Mouse (Mus musculus) MN1 (cell line): ENCODE results near the gene Ankrd35.
"Not testable (repeated sequence)": the region's sequence is repeated elsewhere in the genome, so short reads cannot be mapped to it uniquely, and the experiment has no call there.

Experiments used
- DNase-seq: peaks from one replicate; pipeline ENCODE4 v3.0.0-alpha.2; 2016; ENCODE audit warnings: low spot score

The Ankrd35 gene

GRCm38 (mm10) chr3:96669727-96670468 lies at the start of gene Ankrd35:
Gene Ankrd35 (plus strand): TSS chr3:96670131.
- peak; percentile 90 for DNase-seq

- no peak for DNase-seq
Measured at GRCm38 (mm10) chr3:96623201-96623600, 46.7 kb upstream of the Ankrd35 start.

GRCm38 (mm10) chr3:96629729-96630600 lies 40.0 kb upstream of the Ankrd35 start, which contains the start of gene Rbm8a:
Gene Rbm8a (plus strand): TSS chr3:96629933.
- DNase-seq = peak; percentile 99

- no peak for DNase-seq
Measured at GRCm38 (mm10) chr3:96632058-96632457, 37.9 kb upstream of the Ankrd35 start.

- DNase-seq = no peak
Measured at GRCm38 (mm10) chr3:96634015-96634414, 35.9 kb upstream of the Ankrd35 start.

GRCm38 (mm10) chr3:96634928-96635879 lies 34.7 kb upstream of the Ankrd35 start, which contains the start of the genes Pex11b and Gm42957:
Gene Pex11b (plus strand): TSS chr3:96635376.
Gene Gm42957 (plus strand): TSS chr3:96635474.
- peak; percentile 91 for DNase-seq

- DNase-seq = peak; percentile 27
Measured at GRCm38 (mm10) chr3:96635906-96636305, 34.0 kb upstream of the Ankrd35 start.

GRCm38 (mm10) chr3:96636448-96636847 lies 33.5 kb upstream of the Ankrd35 start:
- no peak for DNase-seq

GRCm38 (mm10) chr3:96639219-96639618 lies 30.7 kb upstream of the Ankrd35 start:
- DNase-seq = peak; percentile 61

GRCm38 (mm10) chr3:96645018-96645649 lies 24.8 kb upstream of the Ankrd35 start, which contains the start of gene Itga10:
Gene Itga10 (plus strand): TSS chr3:96645584.
- DNase-seq = peak; percentile 33

GRCm38 (mm10) chr3:96647365-96647764 lies 22.6 kb upstream of the Ankrd35 start:
- DNase-seq = no peak

GRCm38 (mm10) chr3:96660901-96661300 lies 9.0 kb upstream of the Ankrd35 start:
- no peak for DNase-seq

GRCm38 (mm10) chr3:96662731-96663316 lies 7.1 kb upstream of the Ankrd35 start:
- DNase-seq = no peak

- DNase-seq = peak; percentile 91
Measured at GRCm38 (mm10) chr3:96663432-96664239, 6.3 kb upstream of the Ankrd35 start.

GRCm38 (mm10) chr3:96665732-96666363 lies 4.1 kb upstream of the Ankrd35 start:
- DNase-seq = not testable (repeated sequence)

- DNase-seq = no peak
Measured at GRCm38 (mm10) chr3:96666916-96667315, 3.0 kb upstream of the Ankrd35 start.

GRCm38 (mm10) chr3:96667316-96667715 lies 2.6 kb upstream of the Ankrd35 start:
- no peak for DNase-seq

GRCm38 (mm10) chr3:96668424-96669067 lies 1.4 kb upstream of the Ankrd35 start:
- DNase-seq = peak; percentile 42

GRCm38 (mm10) chr3:96671519-96671918 lies 1.6 kb downstream of the Ankrd35 start:
- DNase-seq = no peak
